Mouse (Mus musculus) kidney, embryonic 15.5 days (tissue): ENCODE data around the gene Gm20661. TPM values are rescaled to one million over a fixed set of nuclear protein-coding genes. Genes with fewer than 3 reads are reported as not detected.

Experiments
- ATAC-seq: fragments of 200-750 bp; cut with Nextera tagmentation; replicated peaks from 2 replicates; pipeline ENCODE4 v1.8.0; 2017; ENCODE audit warnings: moderate TSS enrichment; ENCODE audit not compliant: low FRiP score
- H3K27ac ChIP-seq: fragments of 300-500 bp; sonication (generic); 2 replicates; pipeline ENCODE4 v1.5.1; 2015; ENCODE audit warnings: mild to moderate bottlenecking, inconsistent platforms
- H3K27me3 ChIP-seq: fragments of 300-500 bp; sonication (generic); 2 replicates; pipeline ENCODE4 v1.6.1; 2015; ENCODE audit warnings: inconsistent platforms
- H3K36me3 ChIP-seq: fragments of 300-500 bp; sonication (generic); 2 replicates; pipeline ENCODE4 v1.6.1; 2015; ENCODE audit warnings: inconsistent platforms
- H3K4me1 ChIP-seq: fragments of 300-500 bp; sonication (generic); 2 replicates; pipeline ENCODE4 v1.6.1; 2015; ENCODE audit warnings: inconsistent platforms
- H3K4me2 ChIP-seq: fragments of 300-500 bp; sonication (generic); 2 replicates; pipeline ENCODE4 v1.6.1; 2015; ENCODE audit warnings: moderate library complexity, mild to moderate bottlenecking, inconsistent platforms
- H3K4me3 ChIP-seq: fragments of 300-500 bp; sonication (generic); replicated peaks from 2 replicates; pipeline ENCODE4 v1.5.1; 2015; ENCODE audit warnings: mild to moderate bottlenecking, inconsistent platforms
- H3K9ac ChIP-seq: fragments of 300-500 bp; sonication (generic); 2 replicates; pipeline ENCODE4 v1.6.1; 2015; ENCODE audit warnings: mild to moderate bottlenecking, inconsistent platforms
- H3K9me3 ChIP-seq: fragments of 300-500 bp; sonication (generic); replicated peaks from 2 replicates; pipeline ENCODE4 v1.6.1; 2016; ENCODE audit warnings: inconsistent platforms
- WGBS: fragments of 180-500 bp; shearing (Covaris S2); methylation state at CpG from one replicate; pipeline ENCODE4 v1.1.7; 2015; ENCODE audit warnings: mixed read lengths; 5-methylcytosine and 5-hydroxymethylcytosine counted together
- polyA plus RNA-seq: library from polyadenylated mRNA; unstranded; fragments of >200 nt; fragmentation: Nextera tagmentation; extraction: Ambion mirVana; gene quantifications from 2 replicates; pipeline ENCODE4 v1.2.1, GENCODE M21; 2015

Gene Gm20661
- polyA plus RNA-seq, result 4.5 and 6.2 TPM in 2 replicates

DNA sequence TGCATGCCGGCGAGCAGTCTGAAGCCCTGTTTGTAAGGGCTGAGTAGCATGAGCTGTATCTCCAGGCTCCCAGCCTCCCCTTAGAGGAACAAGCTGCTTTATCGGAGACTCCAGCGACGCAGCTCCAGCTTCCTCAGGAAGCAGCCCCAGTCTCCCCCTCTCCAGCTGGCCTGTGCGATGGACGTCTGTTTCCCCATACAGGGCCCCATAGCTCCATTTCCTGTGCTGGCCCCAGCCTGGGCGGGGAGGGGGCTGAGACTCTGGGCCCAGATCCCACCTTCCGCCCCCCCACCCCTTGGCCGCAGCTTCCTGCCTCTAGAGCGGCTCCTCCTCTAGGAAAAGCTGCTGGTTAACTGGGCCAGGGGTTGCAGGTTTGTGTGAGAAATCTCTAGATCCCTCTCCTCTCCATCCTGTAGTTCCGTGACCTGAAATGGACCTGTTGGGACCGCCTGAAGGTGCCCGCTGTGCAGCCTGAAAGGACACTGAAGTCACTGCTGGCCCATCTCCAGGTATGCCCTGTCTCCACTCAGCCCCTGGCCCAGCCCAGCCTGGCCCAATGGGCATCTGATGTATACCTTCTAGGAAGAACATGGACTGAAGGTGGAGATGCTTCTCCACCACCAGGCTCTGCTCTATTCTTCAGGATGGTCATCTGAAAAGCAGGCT lies at the start of gene Gm20661:
Gene Gm20661 (plus strand): TSS at position 378 of the 666 bp plus-strand sequence.
- H3K36me3 ChIP-seq, result no peaks in the 10 kb centered on the region
- ATAC-seq, result peak; percentile 67
- H3K9me3 ChIP-seq, result no peaks in the 10 kb centered on the region
- 10% methylated on average over 14 of the region's 14 CpGs for WGBS
- peak within 1 kb of the TSS; percentile 61 for H3K9ac ChIP-seq
- peaks cover 61% of the 10 kb centered on the region for H3K4me1 ChIP-seq
- H3K4me3 ChIP-seq, result peak within 1 kb of the TSS; percentile 77
- H3K4me2 ChIP-seq, result peak within 1 kb of the TSS; percentile 82
- no peaks in the 10 kb centered on the region for H3K27me3 ChIP-seq
- H3K27ac ChIP-seq, result peak within 1 kb of the TSS; percentile 100

DNA sequence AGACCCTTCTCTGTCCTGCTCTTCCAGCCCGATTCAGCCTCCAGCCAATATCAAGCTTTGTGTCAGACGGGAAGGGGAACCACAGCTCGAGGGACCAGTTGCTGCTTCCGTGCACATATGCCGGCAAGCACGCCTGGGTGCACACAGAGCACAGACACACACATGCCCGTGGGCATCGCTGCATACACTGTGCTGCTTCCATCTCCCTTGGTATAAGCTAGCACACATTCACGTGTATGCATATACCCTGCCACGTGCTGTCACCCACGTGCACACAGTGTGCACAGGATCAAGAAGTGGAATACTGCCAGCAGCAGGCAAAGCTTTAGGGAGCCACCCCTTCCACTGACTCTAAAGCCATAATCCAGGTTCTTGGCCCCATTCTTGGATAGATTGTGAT lies 48.7 kb upstream of the Gm20661 start:
- no peak overlapping the region for H3K4me3 ChIP-seq
- 75% methylated on average over 11 of the region's 11 CpGs for WGBS
- no peak for ATAC-seq
- H3K9ac ChIP-seq, result no peak overlapping the region
- H3K4me1 ChIP-seq, result peaks cover 15% of the 10 kb centered on the region
- no peak overlapping the region for H3K27ac ChIP-seq
- no peaks in the 10 kb centered on the region for H3K36me3 ChIP-seq
- no peak overlapping the region for H3K4me2 ChIP-seq
- H3K9me3 ChIP-seq, result no peaks in the 10 kb centered on the region
- H3K27me3 ChIP-seq, result peaks cover 46% of the 10 kb centered on the region

DNA sequence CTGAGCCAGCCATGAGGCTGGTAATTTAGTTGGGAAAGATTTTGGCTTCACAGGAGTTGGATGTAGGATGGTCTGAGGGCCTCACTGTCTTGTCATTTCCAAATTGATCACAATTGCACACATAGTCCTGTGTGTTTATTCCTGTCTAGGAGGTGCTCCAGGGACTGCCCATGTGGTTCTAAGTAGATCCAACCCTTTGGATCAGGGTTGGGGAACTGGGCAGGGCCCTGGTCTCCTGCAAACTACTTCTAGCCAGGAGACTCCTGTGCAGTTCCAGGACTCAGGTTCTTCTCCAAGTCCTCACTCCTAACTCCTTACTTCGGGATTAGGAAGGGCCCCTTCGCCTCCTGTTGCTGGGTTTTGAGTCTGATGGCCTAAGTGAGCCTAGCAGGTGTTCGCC lies 47.5 kb upstream of the Gm20661 start, which contains the start of gene Camkv:
Gene Camkv (plus strand): TSS at position 301 of the 400 bp plus-strand sequence.
- Histone ChIP-seq H3K4me2 (peak within 1 kb of the TSS; percentile 97), H3K9me3 (no peaks in the 10 kb centered on the region), H3K36me3 (no peaks in the 10 kb centered on the region), H3K27me3 (peaks cover 47% of the 10 kb centered on the region), H3K9ac (peak within 1 kb of the TSS; percentile 50), H3K27ac (no peak within 1 kb of the TSS), H3K4me3 (peak within 1 kb of the TSS; percentile 50), H3K4me1 (peaks cover 15% of the 10 kb centered on the region)
- WGBS, result 8% methylated on average over 3 of the region's 3 CpGs
- 0 out of 2 replicates have a peak, but pooled peaks have one; percentile 9 for ATAC-seq

DNA sequence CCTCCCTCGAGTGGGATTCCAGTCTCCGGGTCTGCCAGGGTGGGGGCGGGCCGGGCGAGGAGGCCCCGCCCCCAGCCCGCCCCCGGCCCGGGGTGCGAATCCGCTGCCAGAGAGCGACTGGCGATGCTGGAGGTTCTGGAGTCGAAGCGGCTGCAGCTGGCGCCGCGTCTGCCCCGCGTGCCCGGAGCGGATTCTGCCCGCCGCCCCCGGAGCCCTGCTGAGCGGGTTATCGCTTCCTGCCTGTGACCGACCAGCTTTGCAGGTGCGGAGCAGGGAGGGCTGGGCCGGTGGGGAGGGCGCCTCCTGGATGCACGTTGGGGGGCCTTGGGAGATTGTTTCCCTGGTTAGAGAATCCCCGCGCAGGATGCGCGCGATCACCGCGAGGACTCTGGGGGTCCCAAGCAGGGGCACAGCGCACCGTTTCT lies 47.1 kb upstream of the Gm20661 start:
- Histone ChIP-seq H3K4me2 (peak overlapping the region; percentile 97), H3K36me3 (no peaks in the 10 kb centered on the region), H3K9ac (peak overlapping the region; percentile 50), H3K4me1 (peaks cover 15% of the 10 kb centered on the region), H3K27ac (no peak overlapping the region), H3K9me3 (no peaks in the 10 kb centered on the region), H3K27me3 (peaks cover 47% of the 10 kb centered on the region), H3K4me3 (peak overlapping the region; percentile 50)
- ATAC-seq, result peak; percentile 47; the same call in 1 of the 2 replicates
- under 1% methylated on average over 41 of the region's 41 CpGs for WGBS

DNA sequence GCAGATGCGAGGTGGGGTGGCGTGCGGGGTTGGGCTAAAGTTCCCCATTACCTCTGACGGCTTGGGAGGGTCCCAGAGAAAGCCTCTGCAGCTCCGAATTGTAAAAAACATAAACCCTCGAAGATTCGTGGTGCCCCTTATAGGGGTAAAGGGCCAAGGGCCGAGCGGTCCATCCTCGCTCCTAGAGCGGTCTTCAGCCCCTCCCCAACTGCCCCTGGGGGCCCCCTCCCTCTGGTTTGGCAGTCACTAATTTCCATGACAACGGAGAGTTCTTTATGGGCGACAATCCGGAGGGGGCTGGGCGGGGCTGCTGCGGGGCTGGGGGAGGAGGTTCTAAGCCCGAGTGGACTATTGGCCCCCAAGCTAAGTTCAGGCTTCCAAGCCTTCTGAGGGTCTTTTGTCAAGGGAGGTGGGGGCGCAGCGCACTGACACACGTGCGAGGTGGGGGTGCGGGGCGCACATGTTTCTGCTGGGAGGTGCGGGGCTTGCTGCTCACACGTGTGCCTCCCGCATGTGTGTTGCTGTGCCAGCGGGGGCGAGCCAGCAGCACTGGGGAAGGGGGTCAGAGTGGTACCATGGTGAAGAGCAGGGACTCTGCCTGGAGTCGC lies 46.5 kb upstream of the Gm20661 start:
- Histone ChIP-seq H3K4me1 (peaks cover 15% of the 10 kb centered on the region), H3K27me3 (peaks cover 47% of the 10 kb centered on the region), H3K9ac (peak overlapping the region; percentile 50), H3K4me2 (peak overlapping the region; percentile 97), H3K36me3 (no peaks in the 10 kb centered on the region), H3K4me3 (peak overlapping the region; percentile 50), H3K9me3 (no peaks in the 10 kb centered on the region), H3K27ac (no peak overlapping the region)
- 3% methylated on average over 29 of the region's 29 CpGs for WGBS
- ATAC-seq, result peak; percentile 45; the same call in 1 of the 2 replicates

DNA sequence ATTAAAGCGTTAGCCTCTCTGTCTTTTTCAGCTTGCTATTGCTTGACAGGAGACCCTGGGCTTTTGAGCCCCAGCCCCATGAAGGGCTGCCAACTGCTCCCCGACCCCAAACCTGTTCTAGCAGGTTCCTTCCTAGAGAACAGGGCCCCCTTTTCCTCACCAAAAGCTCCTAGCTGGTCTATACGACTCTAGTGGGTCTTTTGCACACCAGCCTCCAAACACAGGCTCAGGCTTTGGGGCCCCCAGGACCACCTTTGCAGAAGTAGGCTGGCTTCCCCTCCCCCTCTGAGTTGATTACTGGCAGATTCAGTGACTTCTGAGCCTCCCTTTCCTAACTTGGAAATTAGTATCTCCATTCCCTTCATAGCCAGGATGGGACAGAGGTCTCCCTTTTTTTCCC lies 46.0 kb upstream of the Gm20661 start:
- no peak for ATAC-seq

DNA sequence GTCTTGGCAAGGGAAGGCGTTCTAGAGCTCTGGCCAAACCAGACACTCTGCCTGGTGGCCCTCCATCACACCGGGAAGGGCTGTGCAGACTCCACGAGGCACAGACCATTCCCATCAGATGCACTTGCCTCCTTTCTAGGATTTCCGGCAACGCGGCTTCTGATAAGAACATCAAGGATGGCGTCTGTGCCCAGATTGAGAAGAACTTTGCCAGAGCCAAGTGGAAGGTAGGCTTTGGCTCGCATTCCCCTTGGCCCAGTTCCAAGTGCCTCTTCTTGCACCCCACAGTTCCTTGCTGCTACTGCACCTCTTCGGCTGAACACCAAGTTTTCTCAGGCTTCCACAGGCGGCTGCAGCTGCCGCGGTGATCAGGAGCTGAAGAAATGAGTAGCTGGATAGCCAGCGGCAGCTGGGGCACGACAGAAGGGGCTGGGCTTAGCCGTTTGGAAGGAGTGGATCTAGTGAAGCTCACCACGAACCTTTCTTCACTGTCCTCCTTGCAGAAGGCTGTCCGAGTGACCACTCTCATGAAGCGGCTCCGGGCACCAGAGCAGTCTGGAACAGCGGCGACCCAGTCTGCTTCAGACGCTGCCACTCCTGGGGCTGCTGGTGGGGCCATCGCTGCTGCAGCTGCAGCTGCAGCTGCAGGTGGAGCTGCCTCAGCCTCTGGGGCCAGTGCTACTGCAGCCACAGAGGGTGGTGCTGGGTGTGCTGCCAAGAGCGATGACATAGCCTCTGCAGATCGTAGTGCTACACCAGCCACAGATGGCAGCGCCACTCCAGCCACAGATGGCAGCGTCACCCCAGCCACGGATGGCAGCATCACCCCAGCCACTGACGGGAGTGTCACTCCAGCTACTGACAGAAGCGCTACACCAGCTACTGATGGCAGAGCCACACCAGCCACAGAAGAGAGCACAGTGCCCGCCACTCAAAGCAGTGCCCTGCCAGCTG lies 35.3 kb upstream of the Gm20661 start:
- ATAC-seq, result no peak
- Histone ChIP-seq H3K4me3 (no peak overlapping the region), H3K36me3 (no peaks in the 10 kb centered on the region), H3K9ac (no peak overlapping the region), H3K4me1 (peaks cover 19% of the 10 kb centered on the region), H3K27ac (no peak overlapping the region), H3K4me2 (no peak overlapping the region), H3K9me3 (no peaks in the 10 kb centered on the region), H3K27me3 (no peaks in the 10 kb centered on the region)
- WGBS, result 89% methylated on average over 31 of the region's 31 CpGs

More for the DNA sequence above, 46.0 kb upstream of the Gm20661 start:
- Histone ChIP-seq H3K27me3 (peaks cover 47% of the 10 kb centered on the region), H3K4me3 (peak overlapping the region; percentile 50), H3K9ac (no peak overlapping the region), H3K4me2 (peak overlapping the region; percentile 97), H3K4me1 (peaks cover 15% of the 10 kb centered on the region), H3K9me3 (no peaks in the 10 kb centered on the region), H3K36me3 (no peaks in the 10 kb centered on the region), H3K27ac (no peak overlapping the region)
- WGBS, result 17% methylated on average over 3 of the region's 3 CpGs

DNA sequence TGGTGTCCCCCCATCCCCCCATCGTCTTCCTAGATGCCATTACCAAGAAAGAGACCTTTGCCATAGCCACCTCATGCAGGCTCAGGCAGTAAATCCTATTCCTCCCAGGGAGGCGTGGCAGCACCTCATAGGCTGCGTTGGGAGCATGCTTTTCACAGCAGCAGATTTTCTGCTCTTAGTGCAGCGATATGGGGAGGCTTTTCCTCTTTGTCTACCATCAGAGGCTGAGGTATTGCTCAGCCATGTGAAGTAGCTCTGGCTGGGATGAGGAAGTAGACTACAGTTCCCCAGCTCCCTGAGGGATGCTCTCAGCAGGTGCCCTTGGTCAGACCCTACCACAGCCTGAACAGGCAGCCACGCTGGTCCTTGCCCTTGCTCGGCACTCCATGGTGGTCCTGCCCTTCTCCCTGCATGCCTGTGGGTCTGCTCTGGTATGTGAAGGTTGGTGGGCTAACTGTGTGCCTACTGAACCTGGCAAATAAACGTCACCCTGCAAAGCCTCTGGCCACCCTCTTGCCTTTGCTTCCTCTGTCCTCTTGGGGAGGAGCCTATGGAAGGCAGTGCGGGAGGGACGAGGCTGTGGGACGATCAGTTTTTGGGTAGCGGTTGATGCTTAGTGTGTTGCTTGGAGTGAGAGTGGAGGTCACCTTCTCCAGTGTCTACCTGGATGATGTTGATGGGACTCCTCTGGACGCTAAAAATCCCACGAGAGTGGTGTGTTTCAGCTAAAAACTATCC lies 33.5 kb upstream of the Gm20661 start:
- H3K4me3 ChIP-seq, result no peak overlapping the region
- H3K27me3 ChIP-seq, result no peaks in the 10 kb centered on the region
- H3K27ac ChIP-seq, result no peak overlapping the region
- no peak overlapping the region for H3K4me2 ChIP-seq
- ATAC-seq, result no peak
- no peak overlapping the region for H3K9ac ChIP-seq
- no peaks in the 10 kb centered on the region for H3K36me3 ChIP-seq
- H3K9me3 ChIP-seq, result no peaks in the 10 kb centered on the region
- 83% methylated on average over 13 of the region's 13 CpGs for WGBS
- peaks cover 24% of the 10 kb centered on the region for H3K4me1 ChIP-seq

DNA sequence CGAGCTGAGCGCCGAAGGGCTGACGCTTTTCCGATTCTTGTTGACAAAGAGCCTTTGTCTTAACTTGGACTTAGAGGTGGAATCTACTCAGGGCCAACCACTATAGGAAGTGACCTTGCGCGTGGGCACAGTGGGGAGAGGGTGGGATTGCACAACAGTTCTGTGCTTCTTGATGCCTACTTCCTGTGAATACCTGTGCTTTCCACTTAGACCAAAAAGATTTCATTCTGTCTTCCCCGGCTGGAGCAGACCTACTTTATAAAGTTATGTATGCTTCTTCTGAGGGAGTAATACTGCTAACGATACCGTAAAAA lies 33.0 kb upstream of the Gm20661 start, which contains the start of gene Traip:
Gene Traip (plus strand): TSS at position 215 of the 314 bp plus-strand sequence.
- peak within 1 kb of the TSS; percentile 71 for H3K27ac ChIP-seq
- H3K4me1 ChIP-seq, result peaks cover 24% of the 10 kb centered on the region
- ATAC-seq, result no peak
- H3K4me2 ChIP-seq, result peak within 1 kb of the TSS; percentile 83
- H3K4me3 ChIP-seq, result peak within 1 kb of the TSS; percentile 83
- peak within 1 kb of the TSS; percentile 66 for H3K9ac ChIP-seq
- WGBS, result 89% methylated on average over 10 of the region's 10 CpGs
- no peaks in the 10 kb centered on the region for H3K9me3 ChIP-seq
- no peaks in the 10 kb centered on the region for H3K36me3 ChIP-seq
- no peaks in the 10 kb centered on the region for H3K27me3 ChIP-seq

DNA sequence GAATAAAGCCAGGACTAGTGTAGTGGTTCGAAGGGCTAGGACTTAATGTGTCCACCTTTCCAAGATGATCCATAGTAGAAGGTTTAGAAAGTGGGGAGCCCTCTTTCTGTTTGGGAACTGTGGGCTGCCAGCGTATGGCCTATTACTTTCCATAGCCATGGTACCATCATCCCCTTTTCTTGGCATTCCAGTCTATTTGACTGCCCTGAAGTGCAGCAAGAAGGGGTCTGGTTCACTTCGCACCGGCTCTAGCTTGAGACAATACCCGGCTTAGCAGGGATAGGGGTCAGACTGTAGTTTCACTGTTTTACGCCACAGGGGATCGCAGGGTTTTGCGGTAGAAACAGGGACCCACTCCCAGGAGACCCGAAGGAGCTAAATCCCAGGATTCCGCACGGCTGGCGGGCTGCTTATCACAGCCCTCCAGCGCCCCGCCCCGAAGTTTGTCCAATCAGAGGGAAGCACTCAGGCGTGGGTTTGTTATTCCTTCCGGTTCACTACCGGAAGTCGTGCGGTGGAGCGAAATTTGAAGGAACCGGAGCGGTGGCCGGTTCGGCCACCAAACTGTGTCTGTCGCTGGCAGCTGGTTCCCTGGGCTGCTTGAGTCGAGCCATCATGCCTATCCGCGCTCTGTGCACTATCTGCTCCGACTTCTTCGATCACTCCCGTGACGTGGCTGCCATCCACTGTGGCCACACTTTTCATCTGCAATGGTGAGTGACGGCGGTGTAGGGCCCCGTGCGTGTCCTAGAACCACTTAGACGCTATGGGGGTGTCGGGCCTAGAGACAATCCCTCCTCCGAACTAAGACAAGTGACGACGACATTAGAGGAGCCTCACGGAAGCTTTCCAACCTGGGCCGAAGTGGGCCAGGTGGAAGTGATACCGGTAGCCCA lies 32.1 kb upstream of the Gm20661 start:
- H3K4me2 ChIP-seq, result peak overlapping the region; percentile 83
- peak; percentile 95 for ATAC-seq
- peaks cover 24% of the 10 kb centered on the region for H3K4me1 ChIP-seq
- peak overlapping the region; percentile 66 for H3K9ac ChIP-seq
- 14% methylated on average over 45 of the region's 45 CpGs for WGBS
- no peaks in the 10 kb centered on the region for H3K9me3 ChIP-seq
- peaks cover 5% of the 10 kb centered on the region; the same call in 1 of the 2 replicates for H3K36me3 ChIP-seq
- H3K4me3 ChIP-seq, result peak overlapping the region; percentile 83
- H3K27ac ChIP-seq, result peak overlapping the region; percentile 71
- no peaks in the 10 kb centered on the region for H3K27me3 ChIP-seq
